Mouse (Mus musculus): ENCODE data around the gene Kcnma1.

- no peak for TF ChIP-seq CTCF (IDR thresholded peaks at IDR 0.05; ENCODE audit: control insufficient read depth, insufficient read depth, low read length)
- no peak for TF ChIP-seq POLR2A (IDR thresholded peaks at IDR 0.05; ENCODE audit: borderline replicate concordance, control insufficient read depth, low read depth, low read length)
Observed at GRCm38 (mm10) chr14:23989696-23990095, 24.6 kb downstream of the Kcnma1 start.
